Mouse (Mus musculus) ES-Bruce4 (cell line): ENCODE data around the gene Myf5.

Experiments used
- CTCF ChIP-seq: IDR thresholded peaks from one replicate; pipeline ENCODE4 v1.8.1; 2011; ENCODE audit warnings: low read depth, low read length
- EP300 ChIP-seq: IDR thresholded peaks from 2 replicates; pipeline ENCODE4 v1.6.1; 2011; ENCODE audit warnings: low read depth, low read length; ENCODE audit not compliant: insufficient read depth
- POLR2A ChIP-seq: IDR thresholded peaks from one replicate; pipeline ENCODE4 v1.8.1; 2011; ENCODE audit warnings: low read length; ENCODE audit not compliant: insufficient read depth

GRCm38 (mm10) chr10:107492867-107493579 lies 7.1 kb upstream of the Myf5 start:
- TF ChIP-seq CTCF (no peak), POLR2A (no peak), EP300 (no peak)
